In genomic region chr6:97290687-97291086, GRCm38 (mm10) we compare ENCODE assay signal across 20 mouse cellular contexts. TPM values are rescaled to one million over a fixed set of nuclear protein-coding genes. Genes with fewer than 3 reads are reported as not detected.
A peak's percentile ranks its signal among the peaks of the same experiment; 100 is the strongest.
DNase-seq lines count a peak whose midpoint lies in the region; ATAC-seq and TF ChIP-seq lines count a peak whose summit lies in the region.
"Had no signal": no experiment of that assay in that cellular context is flagged by ENCODE, and none has a peak within 500 bp of the region (broad histone marks: within the 10 kb centered on the region; RNA-seq: fewer than 3 reads in every experiment).

No protein-coding gene starts in this region.

- TF ChIP-seq EP300 in lung, postnatal 0 days (IDR thresholded peaks at IDR 0.05) = no peak

- TF ChIP-seq CTCF in lung, postnatal 0 days (IDR thresholded peaks at IDR 0.05) = no peak

- peaks cover 16% of the 10 kb centered on the region for H3K4me1 ChIP-seq in forebrain, embryonic 13.5 days
- H3K4me1 ChIP-seq in forebrain, embryonic 12.5 days = peaks cover 16% of the 10 kb centered on the region
- H3K4me1 ChIP-seq in kidney, embryonic 15.5 days = peaks cover 15% of the 10 kb centered on the region
- 0 out of 2 replicates have a peak, but pooled peaks cover 3% of the 10 kb centered on the region for H3K4me1 ChIP-seq in lung, postnatal 0 days (ENCODE audit: insufficient read depth, low read depth, low read length)

- no peak overlapping the region for H3K9ac ChIP-seq in forebrain, embryonic 13.5 days
- no peak overlapping the region for H3K9ac ChIP-seq in forebrain, embryonic 12.5 days
- no peak overlapping the region for H3K9ac ChIP-seq in kidney, embryonic 15.5 days
- H3K9ac ChIP-seq in lung, postnatal 0 days (replicated peaks; ENCODE audit: low read depth) = no peak overlapping the region
- H3K9ac ChIP-seq: embryonic facial prominence, embryonic 12.5 days; liver, embryonic 15.5 days; midbrain, embryonic 13.5 days; stomach, embryonic 15.5 days had no signal

- H3K4me2 ChIP-seq in forebrain, embryonic 13.5 days = peak overlapping the region; percentile 6; the same call in 1 of the 2 replicates
- no peak overlapping the region for H3K4me2 ChIP-seq in forebrain, embryonic 12.5 days
- peak overlapping the region; percentile 12; the same call in 1 of the 2 replicates for H3K4me2 ChIP-seq in kidney, embryonic 15.5 days
- no peak overlapping the region for H3K4me2 ChIP-seq in lung, postnatal 0 days (replicated peaks; ENCODE audit: low read depth, low read length)
- H3K4me2 ChIP-seq: embryonic facial prominence, embryonic 12.5 days; liver, embryonic 15.5 days; midbrain, embryonic 13.5 days; stomach, embryonic 15.5 days had no signal

- no peak overlapping the region for H3K27ac ChIP-seq in forebrain, embryonic 13.5 days
- H3K27ac ChIP-seq in forebrain, embryonic 12.5 days = no peak overlapping the region
- H3K27ac ChIP-seq in kidney, embryonic 15.5 days = peak overlapping the region; percentile 57; the same call in 1 of the 2 replicates
- no peak overlapping the region for H3K27ac ChIP-seq in lung, postnatal 0 days (ENCODE audit: low read length)
- H3K27ac ChIP-seq: embryonic facial prominence, embryonic 12.5 days; liver, embryonic 15.5 days; macrophage; midbrain, embryonic 13.5 days; stomach, embryonic 15.5 days had no signal

- H3K4me3 ChIP-seq in forebrain, embryonic 13.5 days = no peak overlapping the region
- no peak overlapping the region for H3K4me3 ChIP-seq in forebrain, embryonic 12.5 days (replicated peaks)
- no peak overlapping the region for H3K4me3 ChIP-seq in kidney, embryonic 15.5 days (replicated peaks)
- H3K4me3 ChIP-seq in lung, postnatal 0 days (ENCODE audit: low read depth, low read length) = no peak overlapping the region
- H3K4me3 ChIP-seq: embryonic facial prominence, embryonic 12.5 days; liver, embryonic 15.5 days; midbrain, embryonic 13.5 days; myocyte; stomach, embryonic 15.5 days had no signal

- ATAC-seq in forebrain, embryonic 13.5 days = no peak
- no peak for ATAC-seq in forebrain, embryonic 12.5 days (ENCODE audit: low FRiP score)
- no peak for ATAC-seq in kidney, embryonic 15.5 days (replicated peaks; ENCODE audit: low FRiP score)
- ATAC-seq in lung, postnatal 0 days = no peak
- ATAC-seq: activated CD4-positive, CD25-positive, alpha-beta regulatory T cell, adult 4 months; midbrain, embryonic 13.5 days had no signal

- DNase-seq in kidney, postnatal 14 days = no peak
- peak; percentile 15 for DNase-seq in lung, postnatal 0 days (ENCODE audit: low spot score)
- DNase-seq in lung, adult 18-20 months = no peak
- DNase-seq in adipocyte (ENCODE audit: low spot score) = no peak
- DNase-seq: adrenal gland, postnatal 36 days; cerebellum, postnatal 36 days; gastrocnemius, postnatal 14 days; retina, postnatal 1 day; thymus, postnatal 36 days had no signal

- peaks cover 67% of the 10 kb centered on the region for H3K36me3 ChIP-seq in forebrain, embryonic 13.5 days (ENCODE audit: poor library complexity, severe bottlenecking)
- peaks cover 53% of the 10 kb centered on the region for H3K36me3 ChIP-seq in forebrain, embryonic 12.5 days (replicated peaks)
- H3K36me3 ChIP-seq in kidney, embryonic 15.5 days = peaks cover 30% of the 10 kb centered on the region
- peaks cover 8% of the 10 kb centered on the region; the same call in 1 of the 2 replicates for H3K36me3 ChIP-seq in lung, postnatal 0 days (ENCODE audit: insufficient read depth, low read length)
- H3K36me3 ChIP-seq: stomach, embryonic 15.5 days had no signal

- no peaks in the 10 kb centered on the region for H3K27me3 ChIP-seq in forebrain, embryonic 13.5 days
- no peaks in the 10 kb centered on the region for H3K27me3 ChIP-seq in forebrain, embryonic 12.5 days
- no peaks in the 10 kb centered on the region for H3K27me3 ChIP-seq in kidney, embryonic 15.5 days
- H3K27me3 ChIP-seq in lung, postnatal 0 days (replicated peaks; ENCODE audit: insufficient read depth, low read length) = no peaks in the 10 kb centered on the region
- H3K27me3 ChIP-seq: embryonic facial prominence, embryonic 12.5 days; liver, embryonic 15.5 days; midbrain, embryonic 13.5 days; stomach, embryonic 15.5 days had no signal

- no peaks in the 10 kb centered on the region for H3K9me3 ChIP-seq in forebrain, embryonic 13.5 days (replicated peaks)
- no peaks in the 10 kb centered on the region for H3K9me3 ChIP-seq in forebrain, embryonic 12.5 days
- H3K9me3 ChIP-seq in kidney, embryonic 15.5 days (replicated peaks) = no peaks in the 10 kb centered on the region
- H3K9me3 ChIP-seq in lung, postnatal 0 days (ENCODE audit: low read length) = no peaks in the 10 kb centered on the region
- H3K9me3 ChIP-seq: embryonic facial prominence, embryonic 12.5 days; liver, embryonic 15.5 days; midbrain, embryonic 13.5 days; stomach, embryonic 15.5 days had no signal

- 28% methylated on average over 3 of the region's 3 CpGs for WGBS in forebrain, embryonic 13.5 days
- WGBS in forebrain, embryonic 12.5 days = 31% methylated on average over 3 of the region's 3 CpGs
- 60% methylated on average over 3 of the region's 3 CpGs for WGBS in kidney, embryonic 15.5 days
- WGBS in lung, postnatal 0 days = 40% methylated on average over 3 of the region's 3 CpGs

RNA-seq across cellular contexts. Expression of gene Lmod3, which starts 38.1 kb away (rescaled TPM):
- polyA plus RNA-seq in forebrain, embryonic 13.5 days (2015; fragmentation: Nextera tagmentation; extraction: Ambion mirVana) = not detected in 2 replicates
- 0.19 TPM in 1 of 2 replicates, not detected in the other for polyA plus RNA-seq in forebrain, embryonic 12.5 days (2016; fragmentation: Nextera tagmentation; extraction: Ambion mirVana)
- polyA plus RNA-seq in kidney, embryonic 15.5 days (2015; fragmentation: Nextera tagmentation; extraction: Ambion mirVana) = 0.79 and 1.3 TPM in 2 replicates
- polyA plus RNA-seq in lung, postnatal 0 days (2015; fragmentation: Nextera tagmentation; extraction: Ambion mirVana) = 0.24 and 0.31 TPM in 2 replicates
- polyA plus RNA-seq: activated CD4-positive, CD25-positive, alpha-beta regulatory T cell, adult 4 months; kidney, embryonic 14.5 days; macrophage had no signal

Comparison
In these comparisons a context has a peak if more than half of its experiments do, and no peak if none do; other contexts are left out.
1. H3K4me2 ChIP-seq: peak in forebrain, embryonic 13.5 days (single experiment) and kidney, embryonic 15.5 days (single experiment); none in forebrain, embryonic 12.5 days (single experiment) and lung, postnatal 0 days (single experiment).